Mouse (Mus musculus): Measurements from ENCODE around the gene Adora1. TPM values are rescaled to one million over a fixed set of nuclear protein-coding genes. Genes with fewer than 3 reads are reported as not detected.
A peak's percentile ranks its signal among the peaks of the same experiment; 100 is the strongest.

Adora1 gene
- 0.06 and 0.69 TPM in 2 replicates for polyA plus RNA-seq (2016; fragmentation: Nextera tagmentation; extraction: Ambion mirVana)

DNA sequence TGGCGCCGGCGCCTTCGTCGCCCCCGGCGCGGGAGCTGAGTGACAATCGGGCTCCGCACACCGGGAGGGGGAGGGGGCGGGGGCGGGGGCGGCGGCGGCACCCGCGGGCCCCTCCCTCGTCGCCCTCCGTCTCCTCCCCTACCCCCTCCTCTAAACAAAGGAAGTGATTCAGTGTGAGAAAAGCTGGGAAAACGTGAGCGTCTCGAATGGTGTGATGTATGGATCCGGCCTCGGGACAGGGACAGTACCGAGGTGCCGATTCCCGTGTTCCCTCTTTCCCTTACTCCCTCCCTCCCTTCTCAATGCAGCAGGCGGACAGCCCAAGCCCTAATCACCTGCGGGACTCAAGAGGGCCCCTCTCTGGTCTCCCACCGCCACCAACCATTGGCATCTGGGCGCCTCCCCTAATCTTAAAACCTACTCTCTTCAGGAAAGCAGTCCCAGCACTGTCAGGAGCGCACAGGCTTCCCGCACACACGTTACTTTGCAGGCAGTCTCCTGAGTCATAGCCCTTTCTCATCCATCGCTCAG is at the start of gene Adora1:
TSS of gene Adora1 (minus strand) at position 41 of the 531 bp plus-strand sequence.
- 1% methylated on average over 35 of the region's 37 CpGs for WGBS
- Histone ChIP-seq H3K27ac (peak within 1 kb of the TSS; percentile 44; the same call in 1 of the 2 replicates), H3K4me1 (peaks cover 35% of the 10 kb centered on the region), H3K36me3 (no peaks in the 10 kb centered on the region), H3K4me3 (peak within 1 kb of the TSS; percentile 57), H3K9me3 (replicated peaks) (no peaks in the 10 kb centered on the region), H3K27me3 (ENCODE audit: low read depth, poor library complexity, severe bottlenecking) (peaks cover 74% of the 10 kb centered on the region)
- DNase-seq (ENCODE audit: low spot score): peak; percentile 42

DNA sequence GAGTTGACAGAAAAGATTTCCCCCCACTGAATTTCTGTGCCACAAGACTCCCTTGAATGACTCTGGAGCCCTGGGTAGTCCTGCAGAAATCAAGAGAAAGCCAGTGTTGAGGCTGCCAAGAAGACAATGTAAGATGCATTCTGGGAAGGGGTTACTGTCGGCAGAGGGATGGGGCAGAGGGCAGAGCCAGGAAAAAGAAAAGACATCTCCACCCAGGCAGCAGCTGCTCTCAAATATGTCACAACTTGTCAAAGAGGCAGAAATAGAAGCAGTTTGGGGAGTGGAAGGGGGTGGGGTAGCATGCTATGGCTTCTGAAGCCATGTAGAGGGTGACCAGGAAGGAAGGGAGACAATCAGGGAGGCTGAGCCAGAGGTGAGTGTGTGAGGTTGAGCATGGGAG is 47.9 kb upstream of the Adora1 start:
- Histone ChIP-seq H3K27ac (no peak overlapping the region), H3K27me3 (ENCODE audit: low read depth, poor library complexity, severe bottlenecking) (no peaks in the 10 kb centered on the region), H3K9me3 (replicated peaks) (no peaks in the 10 kb centered on the region), H3K4me3 (no peak overlapping the region), H3K4me1 (peaks cover 9% of the 10 kb centered on the region), H3K36me3 (no peaks in the 10 kb centered on the region)
- DNase-seq (ENCODE audit: low spot score): no peak
- 76% methylated on average over 1 of the region's 1 CpGs for WGBS

DNA sequence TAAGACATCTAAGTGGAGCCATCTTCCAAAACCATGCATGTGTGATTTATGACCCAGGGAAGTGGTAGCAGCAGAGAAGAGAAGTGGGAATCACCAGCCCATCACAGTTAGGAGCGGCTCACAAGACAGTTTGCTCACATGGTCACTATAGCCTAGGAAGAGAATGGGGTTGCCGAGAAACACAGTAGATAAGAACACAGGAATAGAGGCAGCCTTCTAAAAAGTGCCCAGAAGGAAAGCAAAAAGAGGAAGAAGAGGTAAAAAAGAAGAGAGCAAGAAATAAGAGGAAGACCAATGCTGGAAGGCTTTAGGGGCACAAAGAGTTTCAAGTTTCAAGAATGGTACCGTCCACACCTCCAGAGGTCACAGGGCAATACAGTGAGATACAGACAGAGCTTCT is 47.1 kb upstream of the Adora1 start:
- no peak for DNase-seq (ENCODE audit: low spot score)
- WGBS: 68% methylated on average over 3 of the region's 3 CpGs
- no peak overlapping the region for H3K27ac ChIP-seq
- peaks cover 9% of the 10 kb centered on the region for H3K4me1 ChIP-seq
- no peaks in the 10 kb centered on the region for H3K9me3 ChIP-seq (replicated peaks)
- H3K27me3 ChIP-seq (ENCODE audit: low read depth, poor library complexity, severe bottlenecking): no peaks in the 10 kb centered on the region
- no peaks in the 10 kb centered on the region for H3K36me3 ChIP-seq
- no peak overlapping the region for H3K4me3 ChIP-seq

DNA sequence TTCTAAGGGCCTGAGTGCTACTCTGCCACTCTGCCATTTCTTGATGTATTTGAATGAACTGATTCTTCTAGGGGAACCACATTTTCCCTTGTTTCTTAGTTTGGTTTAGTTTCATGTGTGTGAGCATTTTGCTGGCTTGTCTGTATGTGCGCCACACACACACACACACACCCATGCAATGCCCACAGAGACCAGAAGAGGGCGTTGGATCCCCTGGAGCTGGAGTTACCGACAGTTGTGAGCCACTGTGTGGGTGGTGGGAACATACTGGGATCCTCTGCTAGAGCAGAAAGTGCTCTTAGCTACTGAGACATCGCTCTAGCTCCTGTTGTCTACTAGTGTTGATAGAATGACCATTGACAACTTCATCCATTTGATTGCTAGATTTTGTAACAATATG is 46.3 kb upstream of the Adora1 start:
- Histone ChIP-seq H3K27ac (no peak overlapping the region), H3K4me3 (no peak overlapping the region), H3K9me3 (replicated peaks) (no peaks in the 10 kb centered on the region), H3K36me3 (no peaks in the 10 kb centered on the region), H3K4me1 (peaks cover 9% of the 10 kb centered on the region), H3K27me3 (ENCODE audit: low read depth, poor library complexity, severe bottlenecking) (no peaks in the 10 kb centered on the region)
- 74% methylated on average over 4 of the region's 4 CpGs for WGBS
- no peak for DNase-seq (ENCODE audit: low spot score)

DNA sequence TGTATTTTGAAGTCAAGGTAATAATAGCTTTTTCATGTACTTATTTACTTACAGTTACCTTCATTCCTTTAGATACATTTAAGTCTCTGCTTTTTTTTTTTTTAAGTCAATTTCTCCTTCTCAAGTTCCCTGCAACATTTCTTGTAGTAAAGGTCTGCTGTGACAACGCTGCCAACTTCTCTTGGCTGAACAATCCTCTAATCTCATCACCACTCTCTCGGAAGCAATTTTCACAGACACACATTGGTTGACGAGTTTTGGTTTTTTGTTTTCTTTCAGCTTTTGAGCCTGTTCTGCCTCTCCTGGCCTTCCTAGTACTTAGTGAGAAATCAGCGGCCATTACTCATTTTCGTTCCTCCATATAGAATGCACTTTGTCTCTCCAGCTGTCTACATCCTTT is 44.9 kb upstream of the Adora1 start:
- no peak for DNase-seq (ENCODE audit: low spot score)
- H3K4me1 ChIP-seq: peaks cover 6% of the 10 kb centered on the region
- WGBS: 89% methylated on average over 5 of the region's 5 CpGs
- H3K27ac ChIP-seq: no peak overlapping the region
- no peaks in the 10 kb centered on the region for H3K27me3 ChIP-seq (ENCODE audit: low read depth, poor library complexity, severe bottlenecking)
- no peaks in the 10 kb centered on the region for H3K9me3 ChIP-seq (replicated peaks)
- H3K4me3 ChIP-seq: no peak overlapping the region
- no peaks in the 10 kb centered on the region for H3K36me3 ChIP-seq

DNA sequence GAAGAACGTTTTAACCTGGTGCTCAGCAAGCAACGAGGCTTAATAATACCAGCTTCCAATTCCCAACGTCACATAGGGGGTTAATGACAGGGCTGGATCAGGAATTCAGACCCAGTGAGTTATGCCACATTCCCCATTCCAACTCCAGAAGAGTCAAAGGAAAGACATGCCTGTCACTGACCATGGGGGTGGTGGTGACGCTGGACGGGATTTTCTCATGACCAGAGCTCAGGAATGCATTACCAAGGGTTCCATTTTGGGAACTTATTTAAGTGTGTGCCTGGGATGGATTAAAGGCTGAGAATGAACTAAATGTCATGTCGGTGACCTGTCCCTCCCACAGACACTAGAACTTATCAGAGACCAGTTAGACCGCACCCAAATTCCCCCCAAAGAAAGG is 41.6 kb upstream of the Adora1 start:
- H3K36me3 ChIP-seq: no peaks in the 10 kb centered on the region
- peaks cover 16% of the 10 kb centered on the region for H3K4me1 ChIP-seq
- DNase-seq (ENCODE audit: low spot score): no peak
- WGBS: 86% methylated on average over 7 of the region's 7 CpGs
- no peak overlapping the region for H3K27ac ChIP-seq
- no peaks in the 10 kb centered on the region for H3K27me3 ChIP-seq (ENCODE audit: low read depth, poor library complexity, severe bottlenecking)
- no peaks in the 10 kb centered on the region for H3K9me3 ChIP-seq (replicated peaks)
- no peak overlapping the region for H3K4me3 ChIP-seq

DNA sequence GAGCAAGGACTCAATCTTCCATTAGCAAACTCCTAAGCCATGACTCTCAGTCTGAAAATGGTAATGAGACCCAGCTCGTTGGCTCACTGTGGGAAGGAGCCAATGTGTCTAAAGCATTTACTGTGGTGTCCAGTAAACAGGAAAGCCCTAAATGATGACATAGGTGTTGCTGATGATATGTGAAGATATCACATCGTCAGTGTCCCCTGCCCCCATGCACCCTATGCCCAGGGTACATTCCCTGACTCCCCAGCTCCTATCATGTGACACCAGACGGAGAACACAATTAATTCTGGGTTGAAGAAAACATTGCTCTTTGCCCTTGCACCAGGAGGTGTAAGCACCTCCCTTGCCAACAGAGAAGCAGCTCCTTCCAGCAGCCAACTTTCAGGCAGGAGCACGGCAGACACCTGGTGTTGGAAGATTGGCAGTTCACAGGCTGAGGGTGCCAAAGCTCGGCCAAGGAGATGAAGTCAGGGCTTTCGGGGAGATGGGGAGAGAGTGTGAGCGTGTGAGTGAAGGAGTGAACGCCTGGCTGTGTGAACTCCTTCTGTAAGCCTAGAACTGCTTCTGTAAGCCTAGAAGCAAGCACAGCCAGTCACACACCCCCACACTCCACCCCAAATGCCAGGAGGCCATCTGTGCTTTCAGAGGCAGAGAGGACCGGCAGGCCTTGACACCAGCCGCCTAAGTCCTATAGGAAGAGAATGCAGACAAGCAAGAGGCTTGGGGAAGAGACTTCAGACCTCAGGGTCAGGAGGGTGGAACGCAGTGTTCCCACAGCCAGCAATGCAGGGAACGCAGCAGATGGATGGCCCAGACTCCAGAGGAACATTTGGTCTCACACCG is 40.6 kb upstream of the Adora1 start:
- no peak for DNase-seq (ENCODE audit: low spot score)
- Histone ChIP-seq H3K4me1 (peaks cover 16% of the 10 kb centered on the region), H3K36me3 (no peaks in the 10 kb centered on the region), H3K27ac (no peak overlapping the region; the same call in 1 of the 2 replicates), H3K27me3 (ENCODE audit: low read depth, poor library complexity, severe bottlenecking) (no peaks in the 10 kb centered on the region), H3K9me3 (replicated peaks) (no peaks in the 10 kb centered on the region), H3K4me3 (no peak overlapping the region)
- 62% methylated on average over 13 of the region's 13 CpGs for WGBS

DNA sequence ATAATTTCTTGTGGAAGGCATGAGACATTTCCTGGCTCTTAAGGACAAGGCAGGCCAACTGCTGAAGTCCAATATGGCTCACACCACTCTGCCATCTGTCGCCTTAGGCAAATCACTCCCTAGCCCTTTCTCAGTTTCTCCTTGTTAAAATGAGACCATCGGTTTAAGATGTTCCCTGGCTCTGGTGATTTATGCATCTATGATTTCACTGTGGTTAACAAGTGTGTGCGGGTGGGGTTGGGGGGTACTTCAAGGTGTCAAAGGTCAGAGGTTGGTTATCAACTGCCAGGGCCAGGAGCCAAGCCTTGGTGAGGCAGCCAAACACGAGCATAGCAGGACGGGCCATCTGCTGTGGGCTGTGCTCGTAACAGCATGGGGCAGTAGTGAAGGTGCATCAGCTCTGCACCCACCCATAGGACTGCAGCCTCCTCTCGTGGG is 39.3 kb upstream of the Adora1 start:
- no peaks in the 10 kb centered on the region for H3K36me3 ChIP-seq
- H3K9me3 ChIP-seq (replicated peaks): no peaks in the 10 kb centered on the region
- H3K4me3 ChIP-seq: no peak overlapping the region
- no peak for DNase-seq (ENCODE audit: low spot score)
- no peak overlapping the region for H3K27ac ChIP-seq
- H3K4me1 ChIP-seq: peaks cover 16% of the 10 kb centered on the region
- 63% methylated on average over 7 of the region's 7 CpGs for WGBS
- H3K27me3 ChIP-seq (ENCODE audit: low read depth, poor library complexity, severe bottlenecking): no peaks in the 10 kb centered on the region

DNA sequence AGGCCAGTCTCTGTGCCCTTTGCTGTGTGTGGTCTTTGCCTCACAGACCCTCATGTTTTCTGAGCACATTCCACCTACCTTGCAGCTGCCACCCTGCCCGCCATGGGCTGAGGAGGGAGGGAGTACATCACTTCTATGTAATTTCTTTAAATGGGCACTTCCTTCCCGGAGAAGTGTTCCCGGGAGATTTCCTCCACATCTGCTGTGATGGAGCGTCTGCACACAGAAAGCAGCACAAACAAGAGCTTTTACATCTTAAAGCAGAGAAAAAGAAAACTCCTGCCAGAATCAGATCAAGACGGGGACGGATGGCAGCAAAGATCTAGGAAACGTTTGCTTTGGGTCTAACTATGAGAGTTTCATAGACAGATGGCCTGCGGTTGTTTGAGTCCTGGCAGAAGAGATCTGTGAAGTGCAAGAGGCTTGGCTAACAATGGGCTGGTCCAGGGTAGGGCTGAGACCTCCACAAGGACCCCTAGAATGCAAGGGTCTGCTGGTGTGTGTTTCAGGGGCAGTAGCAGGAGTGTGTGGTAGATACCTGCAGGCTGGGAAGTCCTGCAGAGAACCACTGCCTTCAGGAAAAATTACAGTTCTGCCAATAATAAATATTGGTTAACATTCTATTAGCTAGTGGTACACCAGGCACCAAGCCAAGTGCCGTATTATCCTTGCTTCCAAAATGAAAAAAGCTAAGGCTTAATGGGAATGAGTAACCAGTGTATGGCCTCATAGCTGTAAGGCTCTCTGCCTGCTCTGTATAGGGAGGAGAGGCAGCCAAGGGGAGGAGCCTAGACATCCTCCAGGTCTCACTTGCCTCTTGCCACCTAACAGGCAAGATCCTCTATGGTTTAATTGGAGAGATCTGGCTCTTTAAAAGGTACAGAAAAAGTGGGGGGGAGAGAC is 38.5 kb upstream of the Adora1 start:
- Histone ChIP-seq H3K9me3 (replicated peaks) (no peaks in the 10 kb centered on the region), H3K36me3 (no peaks in the 10 kb centered on the region), H3K4me3 (no peak overlapping the region), H3K27ac (peak overlapping the region; percentile 46; the same call in 1 of the 2 replicates), H3K4me1 (peaks cover 16% of the 10 kb centered on the region), H3K27me3 (ENCODE audit: low read depth, poor library complexity, severe bottlenecking) (no peaks in the 10 kb centered on the region)
- DNase-seq (ENCODE audit: low spot score): no peak
- WGBS: 66% methylated on average over 9 of the region's 9 CpGs

DNA sequence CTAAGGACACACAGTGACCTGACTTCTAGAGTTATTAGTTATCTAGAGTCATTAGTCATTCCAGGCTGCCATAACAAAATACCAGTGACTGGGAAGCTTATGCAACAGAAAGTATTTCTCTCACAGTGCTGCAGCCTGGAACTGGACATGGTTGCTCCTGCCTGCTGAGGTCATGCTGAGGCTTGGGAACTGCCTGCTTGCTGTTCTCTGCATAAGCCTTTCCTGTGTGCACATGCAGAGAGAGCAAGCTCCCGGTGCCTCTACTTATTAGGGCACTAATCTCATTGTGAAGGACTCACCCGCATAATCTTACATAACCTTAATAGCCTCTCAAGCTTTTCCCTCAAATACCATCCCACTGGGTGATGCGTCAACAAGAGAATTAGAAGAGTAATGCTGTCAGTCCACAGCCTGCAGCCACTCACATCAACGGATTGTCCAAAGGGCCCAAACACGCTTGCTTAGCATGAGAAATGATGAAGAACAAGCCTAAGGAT is 37.6 kb upstream of the Adora1 start:
- Histone ChIP-seq H3K36me3 (no peaks in the 10 kb centered on the region), H3K4me1 (peaks cover 16% of the 10 kb centered on the region), H3K27me3 (ENCODE audit: low read depth, poor library complexity, severe bottlenecking) (no peaks in the 10 kb centered on the region), H3K4me3 (no peak overlapping the region), H3K27ac (no peak overlapping the region), H3K9me3 (replicated peaks) (no peaks in the 10 kb centered on the region)
- 89% methylated on average over 5 of the region's 5 CpGs for WGBS
- DNase-seq (ENCODE audit: low spot score): no peak

DNA sequence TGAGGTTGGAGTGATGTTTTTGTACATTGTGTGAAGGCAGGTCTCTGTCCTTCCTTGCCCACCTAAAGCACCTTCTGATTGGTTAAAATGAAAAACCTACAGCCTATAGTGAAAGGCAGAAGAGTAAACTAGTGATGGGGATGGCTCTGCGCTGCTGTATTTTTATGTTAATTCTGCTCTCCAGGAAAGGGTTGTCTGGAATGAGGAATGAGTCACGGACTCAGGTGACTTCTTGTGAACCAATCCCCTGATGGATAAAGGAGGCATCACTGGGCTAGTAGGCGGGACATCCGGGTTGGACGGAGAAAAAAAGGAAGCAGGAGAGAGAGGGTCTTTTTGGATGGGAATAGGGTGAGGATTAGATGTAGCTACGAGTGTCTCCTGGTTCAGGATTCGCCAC is 34.8 kb upstream of the Adora1 start:
- no peaks in the 10 kb centered on the region for H3K27me3 ChIP-seq (ENCODE audit: low read depth, poor library complexity, severe bottlenecking)
- WGBS: 72% methylated on average over 7 of the region's 7 CpGs

DNA sequence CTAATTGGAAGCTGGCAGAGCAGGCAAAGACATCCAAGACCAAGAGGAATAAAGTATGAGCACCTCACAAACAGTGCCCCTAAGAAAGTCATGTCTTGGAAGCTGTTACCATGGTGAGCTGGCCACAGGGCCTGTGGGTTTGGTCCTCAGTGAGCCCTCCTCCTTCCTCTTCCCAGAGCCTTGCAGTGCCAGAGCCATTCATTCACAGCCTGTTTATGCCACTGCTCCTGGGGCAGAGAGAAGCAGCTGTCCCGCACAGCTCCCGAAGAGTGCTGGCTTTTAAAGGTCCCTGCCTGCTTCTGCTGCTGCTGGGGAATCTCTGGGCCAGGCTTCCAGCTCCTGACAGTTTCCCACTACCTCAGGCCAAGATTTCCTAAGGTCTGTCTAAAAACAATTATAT is 30.6 kb upstream of the Adora1 start:
- Histone ChIP-seq H3K36me3 (no peaks in the 10 kb centered on the region), H3K4me3 (no peak overlapping the region), H3K27me3 (ENCODE audit: low read depth, poor library complexity, severe bottlenecking) (no peaks in the 10 kb centered on the region), H3K4me1 (no peaks in the 10 kb centered on the region), H3K27ac (no peak overlapping the region), H3K9me3 (replicated peaks) (no peaks in the 10 kb centered on the region)
- no peak for DNase-seq (ENCODE audit: low spot score)
- 39% methylated on average over 2 of the region's 2 CpGs for WGBS

More for the DNA sequence above, 34.8 kb upstream of the Adora1 start:
- H3K27ac ChIP-seq: no peak overlapping the region
- no peak for DNase-seq (ENCODE audit: low spot score)
- H3K4me3 ChIP-seq: no peak overlapping the region
- H3K36me3 ChIP-seq: no peaks in the 10 kb centered on the region
- H3K4me1 ChIP-seq: peaks cover 10% of the 10 kb centered on the region; the same call in 1 of the 2 replicates
- H3K9me3 ChIP-seq (replicated peaks): no peaks in the 10 kb centered on the region

Data from limb, embryonic 10.5 days (tissue).